ENCODE assay signal across 11 mouse cellular contexts in the genomic region with DNA sequence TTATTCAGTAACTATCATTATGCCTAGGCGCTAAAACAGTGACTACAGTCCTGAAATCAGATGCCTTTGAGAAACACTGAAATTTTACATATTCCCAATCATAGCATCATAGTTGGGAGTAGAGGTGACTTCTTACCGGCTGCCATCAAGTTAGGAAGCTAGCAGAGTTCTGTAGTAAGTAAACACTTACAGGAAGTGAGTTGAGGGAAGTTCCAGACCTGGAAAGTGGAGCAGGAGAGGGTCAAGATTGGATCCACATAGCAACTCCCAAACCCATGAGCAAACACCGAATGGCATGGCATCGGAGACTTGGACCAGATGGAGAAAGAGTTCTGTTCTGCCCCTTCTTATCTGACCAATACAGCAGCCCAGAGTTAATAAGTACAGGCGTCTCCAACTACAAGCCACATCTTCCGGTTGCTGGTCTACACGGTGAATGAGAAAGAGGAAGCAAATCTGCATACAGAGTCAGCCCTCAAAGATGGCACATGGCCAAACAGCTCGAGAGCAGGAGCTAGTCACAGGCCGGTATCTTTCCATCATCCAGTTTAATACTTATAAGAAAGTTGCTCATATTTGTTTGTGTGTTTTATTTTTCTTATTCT.
DNase-seq lines count a peak whose midpoint lies in the region; ATAC-seq lines count a peak whose summit lies in the region.
"Had no signal": no experiment of that assay in that cellular context is flagged by ENCODE, and none has a peak within 500 bp of the region (broad histone marks: within the 10 kb centered on the region; RNA-seq: fewer than 3 reads in every experiment).

No protein-coding gene starts in this region.

- no peaks in the 10 kb centered on the region for H3K36me3 ChIP-seq in hindbrain, embryonic 14.5 days (replicated peaks; ENCODE audit: control insufficient read depth, insufficient read depth)

- H3K27ac ChIP-seq in hindbrain, embryonic 14.5 days = no peak overlapping the region
- H3K27ac ChIP-seq: liver, embryonic 14.5 days had no signal

- H3K4me3 ChIP-seq in hindbrain, embryonic 14.5 days (replicated peaks; ENCODE audit: low read length) = no peak overlapping the region
- H3K4me3 ChIP-seq: erythroblast, embryonic 14.5 days had no signal

- no peak overlapping the region for H3K9ac ChIP-seq in hindbrain, embryonic 14.5 days
- H3K9ac ChIP-seq: liver, embryonic 14.5 days had no signal

- peak; percentile 6 to 36 for DNase-seq in kidney, postnatal 36 days
- DNase-seq in kidney, adult 11 months = no peak
- peak; percentile 98 for DNase-seq in MEL-GATA-1-ER (ENCODE audit: extremely low read depth, low read depth)
- peak; percentile 43 to 44 for DNase-seq in spleen, adult 18-20 months
- DNase-seq in ovary, adult 18-20 months (ENCODE audit: low spot score) = no peak
- DNase-seq in urinary bladder, adult 18-20 months (ENCODE audit: low spot score in 2 of 2) = no peak
- DNase-seq in hindbrain, embryonic 14.5 days (ENCODE audit: low spot score) = no peak
- DNase-seq: cerebellum, adult 11 months had no signal

- no peaks in the 10 kb centered on the region for H3K9me3 ChIP-seq in hindbrain, embryonic 14.5 days (ENCODE audit: control insufficient read depth, low read length)

- WGBS in hindbrain, embryonic 14.5 days = 84% methylated on average over 9 of the region's 9 CpGs

- no peaks in the 10 kb centered on the region for H3K4me1 ChIP-seq in hindbrain, embryonic 14.5 days (replicated peaks; ENCODE audit: control insufficient read depth, insufficient read depth, low read length)

- ATAC-seq in inflammation-experienced regulatory T-cells, adult 6 months = peak; percentile 48
- no peak for ATAC-seq in hindbrain, embryonic 14.5 days (ENCODE audit: low FRiP score)

- H3K27me3 ChIP-seq in hindbrain, embryonic 14.5 days (ENCODE audit: control insufficient read depth, insufficient read depth, low read length) = no peaks in the 10 kb centered on the region

- no peak overlapping the region for H3K4me2 ChIP-seq in hindbrain, embryonic 14.5 days (replicated peaks)

Comparison
In these comparisons a context has a peak if more than half of its experiments do, and no peak if none do; other contexts are left out.
1. DNase-seq: peak in kidney, postnatal 36 days (2 of 2), MEL-GATA-1-ER (single experiment) and spleen, adult 18-20 months (2 of 2); none in kidney, adult 11 months (single experiment), ovary, adult 18-20 months (single experiment), urinary bladder, adult 18-20 months (0 of 2) and hindbrain, embryonic 14.5 days (single experiment).